Mouse (Mus musculus) heart, embryonic 14.5 days (tissue): ENCODE measurements around the gene Ranbp3. TPM values are rescaled to one million over a fixed set of nuclear protein-coding genes. Genes with fewer than 3 reads are reported as not detected.

Source experiments
- ATAC-seq: fragments of 200-750 bp; cut with Nextera tagmentation; 2 replicates; pipeline ENCODE4 v1.8.0; 2017; ENCODE audit warnings: low read depth, moderate TSS enrichment; ENCODE audit not compliant: insufficient number of reproducible peaks, insufficient read depth, low FRiP score
- H3K27ac ChIP-seq, 2 experiments: fragments of 200-500 bp in 1 of 2; fragments of 300-500 bp in 1 of 2; sonication (generic) in 1 of 2; replicated peaks in 1 of 2; 2 replicates each; pipeline ENCODE4 v1.5.1; 2012 to 2014; ENCODE audit warnings: low read depth in 2 of 2, low read length in 2 of 2, control low read depth in 1 of 2, mild to moderate bottlenecking in 1 of 2, mixed read lengths in 1 of 2; ENCODE audit not compliant: control insufficient read depth in 1 of 2, insufficient read depth in 1 of 2
- H3K27me3 ChIP-seq: fragments of 300-500 bp; sonication (generic); 2 replicates; pipeline ENCODE4 v1.6.1; 2014; ENCODE audit warnings: mild to moderate bottlenecking, low read length, control low read depth; ENCODE audit not compliant: control insufficient read depth, insufficient read depth
- H3K36me3 ChIP-seq: fragments of 300-500 bp; sonication (generic); 2 replicates; pipeline ENCODE4 v1.6.1; 2014; ENCODE audit warnings: mild to moderate bottlenecking, control low read depth, low read length, mixed read lengths; ENCODE audit not compliant: control insufficient read depth, insufficient read depth
- H3K4me1 ChIP-seq, 2 experiments: fragments of 200-500 bp in 1 of 2; fragments of 300-500 bp in 1 of 2; sonication (generic) in 1 of 2; 2 replicates each; pipeline ENCODE4 v1.6.1; 2012 to 2014; ENCODE audit warnings: low read length in 2 of 2, control low read depth in 1 of 2, mixed read lengths in 1 of 2; ENCODE audit not compliant: control insufficient read depth in 2 of 2, insufficient read depth in 2 of 2
- H3K4me2 ChIP-seq: fragments of 300-500 bp; sonication (generic); 2 replicates; pipeline ENCODE4 v1.6.1; 2014; ENCODE audit warnings: mild to moderate bottlenecking, low read length
- H3K4me3 ChIP-seq, 2 experiments: fragments of 200-500 bp in 1 of 2; fragments of 300-500 bp in 1 of 2; sonication (generic) in 1 of 2; 2 replicates each; pipeline ENCODE4 v1.5.1; 2012 to 2014; ENCODE audit warnings: low read length in 2 of 2, mild to moderate bottlenecking in 2 of 2, control low read depth in 1 of 2, low read depth in 1 of 2, moderate library complexity in 1 of 2; ENCODE audit not compliant: control insufficient read depth in 1 of 2, insufficient read depth in 1 of 2
- H3K9ac ChIP-seq: fragments of 300-500 bp; sonication (generic); 2 replicates; pipeline ENCODE4 v1.6.1; 2014; ENCODE audit warnings: mild to moderate bottlenecking, low read length
- H3K9me3 ChIP-seq: fragments of 300-500 bp; sonication (generic); 2 replicates; pipeline ENCODE4 v1.6.1; 2016; ENCODE audit warnings: low read length, control low read depth; ENCODE audit not compliant: control insufficient read depth
- WGBS: fragments of 180-500 bp; shearing (Covaris S2); extraction: QIAGEN DNeasy Blood & Tissue Kit; methylation state at CpG from one replicate; pipeline ENCODE4 v1.1.7; 2014; 5-methylcytosine and 5-hydroxymethylcytosine counted together
- polyA plus RNA-seq: library from polyadenylated mRNA; unstranded; fragments of >200 nt; fragmentation: Nextera tagmentation; extraction: Ambion mirVana; gene quantifications from 2 replicates; pipeline ENCODE4 v1.2.1, GENCODE M21; 2014

Gene Ranbp3
- polyA plus RNA-seq, 1 experiment from 2014 or later, result 58.1 TPM

DNA sequence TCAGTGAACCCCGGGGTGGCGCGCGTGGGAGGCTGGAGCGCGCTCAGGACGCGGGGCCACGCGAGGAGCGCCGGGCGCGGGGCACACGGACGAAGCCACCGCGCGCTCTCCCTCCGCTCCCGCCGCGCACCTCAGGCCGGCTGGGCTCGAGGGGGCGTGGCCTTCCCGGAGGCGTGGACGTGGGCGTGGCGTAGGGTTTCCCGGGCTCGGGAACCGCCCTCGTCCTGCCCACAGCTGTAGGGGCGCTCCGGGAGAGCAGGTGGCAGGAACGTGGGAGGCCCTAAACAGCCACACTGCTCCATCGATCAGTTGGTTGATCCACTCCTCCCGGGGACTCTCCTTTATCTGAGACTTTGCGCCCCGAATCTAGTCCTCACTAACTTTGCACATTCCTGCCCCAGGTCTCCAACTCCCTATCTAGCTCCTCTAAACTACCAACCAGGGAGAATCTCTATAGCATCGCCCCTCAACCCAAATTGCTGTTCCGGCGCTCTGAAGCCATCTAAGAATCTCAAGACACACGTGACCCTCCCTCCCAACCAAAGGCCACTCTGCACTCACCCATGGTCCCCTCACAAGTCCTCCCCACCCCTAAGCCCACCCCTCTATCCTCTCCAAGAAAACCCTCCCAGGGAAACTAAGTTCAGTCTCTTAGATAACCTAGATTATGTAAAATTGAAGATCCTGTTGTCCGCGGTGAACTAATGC lies 84.5 kb downstream of the Ranbp3 start, which contains the start of gene Nrtn:
Gene Nrtn, minus strand, starts transcription at position 115 of the 708 bp plus-strand sequence.
- H3K36me3 ChIP-seq, result no peaks in the 10 kb centered on the region
- peak; percentile 52 for ATAC-seq
- no peak within 1 kb of the TSS for H3K27ac ChIP-seq
- peaks cover 59% of the 10 kb centered on the region for H3K27me3 ChIP-seq
- peak within 1 kb of the TSS; percentile 92 for H3K4me2 ChIP-seq
- no peaks in the 10 kb centered on the region for H3K9me3 ChIP-seq
- 2% methylated on average over 43 of the region's 48 CpGs for WGBS
- H3K9ac ChIP-seq, result peak within 1 kb of the TSS; percentile 70
- peaks cover 6 to 19% of the 10 kb centered on the region in 2 experiments; a peak in 3 of 4 replicates for H3K4me1 ChIP-seq
- H3K4me3 ChIP-seq, result peak within 1 kb of the TSS; percentile 45 to 50

DNA sequence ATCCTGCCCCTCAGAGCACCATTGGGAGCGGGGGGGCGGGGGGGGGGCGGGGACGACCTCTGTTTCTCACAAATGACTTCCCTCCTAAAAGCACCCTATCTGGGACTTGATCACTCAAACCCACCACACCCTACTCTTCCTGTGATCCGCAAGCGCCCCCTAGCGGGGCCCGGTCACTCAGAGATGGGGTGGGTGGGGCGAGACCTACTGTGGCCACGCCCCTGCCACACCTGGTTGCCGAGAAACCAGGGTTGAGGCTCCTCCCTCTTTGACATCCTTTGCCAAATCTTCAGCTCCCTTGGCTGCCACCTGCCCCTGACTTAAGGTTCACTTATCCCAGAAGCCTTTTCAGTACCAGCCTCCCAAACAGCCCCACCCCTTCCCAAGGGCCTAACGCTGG lies 85.0 kb downstream of the Ranbp3 start:
- H3K27ac ChIP-seq, result no peak overlapping the region
- no peak overlapping the region for H3K9ac ChIP-seq
- peaks cover 12 to 25% of the 10 kb centered on the region in 2 experiments; a peak in 3 of 4 replicates for H3K4me1 ChIP-seq
- WGBS, result 6% methylated on average over 12 of the region's 12 CpGs
- H3K4me2 ChIP-seq, result peak overlapping the region; percentile 92
- 0 out of 2 replicates have a peak, but pooled peaks have one; percentile 7 for ATAC-seq
- H3K9me3 ChIP-seq, result no peaks in the 10 kb centered on the region
- no peak overlapping the region for H3K4me3 ChIP-seq
- H3K27me3 ChIP-seq, result peaks cover 53% of the 10 kb centered on the region
- H3K36me3 ChIP-seq, result no peaks in the 10 kb centered on the region

DNA sequence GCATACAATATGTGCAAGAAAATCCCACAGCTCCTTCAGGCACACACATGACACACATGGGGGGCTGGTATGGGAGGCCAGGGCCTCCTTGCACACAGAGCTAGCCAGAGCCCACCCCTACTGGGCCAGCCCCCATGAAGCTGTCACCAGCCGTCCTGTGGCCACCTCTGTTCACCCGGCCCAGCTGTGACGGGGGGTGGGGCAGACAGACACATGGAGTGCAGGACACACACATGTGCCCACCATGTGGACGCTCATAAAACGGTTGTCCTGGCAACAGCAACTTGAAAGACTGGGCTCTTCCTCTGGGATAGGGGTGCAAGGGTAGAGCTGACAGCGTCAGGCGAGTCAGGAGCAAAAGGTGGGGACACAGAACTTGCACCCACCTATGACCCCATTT lies 86.2 kb downstream of the Ranbp3 start:
- Histone ChIP-seq H3K36me3 (no peaks in the 10 kb centered on the region), H3K27ac (no peak overlapping the region), H3K9me3 (no peaks in the 10 kb centered on the region), H3K4me3 (no peak overlapping the region), H3K4me2 (no peak overlapping the region), H3K9ac (no peak overlapping the region), H3K4me1 (peaks cover 15 to 30% of the 10 kb centered on the region in 2 experiments), H3K27me3 (peaks cover 42% of the 10 kb centered on the region)
- WGBS, result 52% methylated on average over 7 of the region's 7 CpGs
- ATAC-seq, result no peak

DNA sequence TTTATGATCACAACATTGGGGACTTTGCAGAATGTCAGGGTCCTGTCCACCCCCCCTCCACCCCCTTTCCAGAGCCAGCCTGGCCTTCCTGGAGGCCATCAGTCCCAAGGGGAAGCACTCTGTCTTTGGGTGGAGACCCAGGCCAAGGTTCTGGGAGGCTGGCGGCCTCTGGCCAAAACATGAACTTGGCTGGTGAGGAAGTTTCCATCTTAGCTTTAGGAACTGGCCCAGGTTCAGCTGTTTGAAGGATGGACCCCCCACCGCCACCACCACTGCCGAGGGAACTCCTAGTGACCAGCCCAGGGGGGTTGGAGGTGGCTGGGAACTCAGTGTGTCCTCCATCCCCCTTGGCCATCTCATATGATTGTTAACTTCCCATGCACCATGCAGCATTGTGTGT lies 88.0 kb downstream of the Ranbp3 start:
- Histone ChIP-seq H3K27ac (no peak overlapping the region), H3K4me1 (peaks cover 20 to 36% of the 10 kb centered on the region in 2 experiments), H3K27me3 (peaks cover 24% of the 10 kb centered on the region), H3K4me2 (no peak overlapping the region), H3K9ac (peak overlapping the region; percentile 67; the same call in 1 of the 2 replicates), H3K9me3 (no peaks in the 10 kb centered on the region), H3K36me3 (no peaks in the 10 kb centered on the region), H3K4me3 (no peak overlapping the region)
- no peak for ATAC-seq
- 56% methylated on average over 3 of the region's 3 CpGs for WGBS

Other genes starting within 250 kb of the Ranbp3 start
- 51.4 and 60.1 TPM in 2 replicates for gene Ptprs, start 196.8 kb upstream of the Ranbp3 start, polyA plus RNA-seq
- not detected in 2 replicates for gene Znrf4, start 160.9 kb upstream of the Ranbp3 start, polyA plus RNA-seq
- gene Gm20219, start 118.9 kb upstream of the Ranbp3 start, polyA plus RNA-seq, result 0.16 and 0.58 TPM in 2 replicates
- 36.5 and 43.5 TPM in 2 replicates for gene Safb2, start 88.7 kb upstream of the Ranbp3 start, polyA plus RNA-seq
- gene Safb, start 88.5 kb upstream of the Ranbp3 start, polyA plus RNA-seq, result 52.9 and 58.9 TPM in 2 replicates
- gene 2410015M20Rik, start 63.5 kb upstream of the Ranbp3 start, polyA plus RNA-seq, result 390 and 398 TPM in 2 replicates
- 1,567 and 1,751 TPM in 2 replicates for gene Rpl36, start 59.9 kb upstream of the Ranbp3 start, polyA plus RNA-seq
- gene Lonp1, start 46.4 kb upstream of the Ranbp3 start, polyA plus RNA-seq, result 58.6 and 59.0 TPM in 2 replicates
- gene Catsperd, start 45.2 kb upstream of the Ranbp3 start, polyA plus RNA-seq, result 0.46 and 0.50 TPM in 2 replicates
- gene Ndufa11, start 44.5 kb downstream of the Ranbp3 start, polyA plus RNA-seq, result 1,100 and 1,119 TPM in 2 replicates
- gene Vmac, start 44.7 kb downstream of the Ranbp3 start, polyA plus RNA-seq, result 17.7 TPM in 2 replicates
- 31.0 and 31.5 TPM in 2 replicates for gene Nrtn, start 84.2 kb downstream of the Ranbp3 start, polyA plus RNA-seq
- gene Dus3l, start 91.5 kb downstream of the Ranbp3 start, polyA plus RNA-seq, result 28.8 and 31.3 TPM in 2 replicates
- 0.96 and 1.2 TPM in 2 replicates for gene Prr22, start 97.0 kb downstream of the Ranbp3 start, polyA plus RNA-seq
- gene Rfx2, start 157.7 kb downstream of the Ranbp3 start, polyA plus RNA-seq, result 4.3 and 5.0 TPM in 2 replicates
- gene Acsbg2, start 201.2 kb downstream of the Ranbp3 start, polyA plus RNA-seq, result not detected in 2 replicates
- gene 1700061G19Rik, start 202.2 kb downstream of the Ranbp3 start, polyA plus RNA-seq, result 0.35 and 0.74 TPM in 2 replicates